Mouse (Mus musculus) limb, embryonic 15.5 days (tissue): ENCODE data around the gene Rab13. TPM values are rescaled to one million over a fixed set of nuclear protein-coding genes. Genes with fewer than 3 reads are reported as not detected.
A peak's percentile ranks its signal among the peaks of the same experiment; 100 is the strongest.
"Not testable (repeated sequence)": the region's sequence is repeated elsewhere in the genome, so short reads cannot be mapped to it uniquely, and the experiment has no call there.

Source experiments
- ATAC-seq: fragments of 200-750 bp; cut with Nextera tagmentation; 2 replicates; pipeline ENCODE4 v1.8.0; 2017; ENCODE audit warnings: low read depth, moderate TSS enrichment; ENCODE audit not compliant: insufficient number of reproducible peaks, low FRiP score, low TSS enrichment
- H3K27ac ChIP-seq: fragments of 300-500 bp; sonication (generic); 2 replicates; pipeline ENCODE4 v1.5.1; 2015; ENCODE audit warnings: moderate library complexity, mild to moderate bottlenecking, inconsistent platforms
- H3K27me3 ChIP-seq: fragments of 300-500 bp; sonication (generic); 2 replicates; pipeline ENCODE4 v1.6.1; 2015; ENCODE audit warnings: inconsistent platforms
- H3K36me3 ChIP-seq: fragments of 300-500 bp; sonication (generic); 2 replicates; pipeline ENCODE4 v1.6.1; 2015; ENCODE audit warnings: inconsistent platforms
- H3K4me1 ChIP-seq: fragments of 300-500 bp; sonication (generic); 2 replicates; pipeline ENCODE4 v1.6.1; 2015; ENCODE audit warnings: inconsistent platforms
- H3K4me2 ChIP-seq: fragments of 300-500 bp; sonication (generic); 2 replicates; pipeline ENCODE4 v1.6.1; 2015; ENCODE audit warnings: mild to moderate bottlenecking, inconsistent platforms
- H3K4me3 ChIP-seq: fragments of 300-500 bp; sonication (generic); 2 replicates; pipeline ENCODE4 v1.5.1; 2015; ENCODE audit warnings: mild to moderate bottlenecking, inconsistent platforms
- H3K9ac ChIP-seq: fragments of 300-500 bp; sonication (generic); 2 replicates; pipeline ENCODE4 v1.6.1; 2015; ENCODE audit warnings: inconsistent platforms
- H3K9me3 ChIP-seq: fragments of 300-500 bp; sonication (generic); 2 replicates; pipeline ENCODE4 v1.6.1; 2016; ENCODE audit warnings: inconsistent platforms
- WGBS: fragments of 180-500 bp; shearing (Covaris S2); methylation state at CpG from one replicate; pipeline ENCODE4 v1.1.7; 2015; 5-methylcytosine and 5-hydroxymethylcytosine counted together
- polyA plus RNA-seq: library from polyadenylated mRNA; unstranded; fragments of >200 nt; fragmentation: Nextera tagmentation; extraction: Ambion mirVana; gene quantifications from 2 replicates; pipeline ENCODE4 v1.2.1, GENCODE M21; 2015

The Rab13 gene
- polyA plus RNA-seq, 1 experiment from 2014 or later, result 37.5 TPM

DNA sequence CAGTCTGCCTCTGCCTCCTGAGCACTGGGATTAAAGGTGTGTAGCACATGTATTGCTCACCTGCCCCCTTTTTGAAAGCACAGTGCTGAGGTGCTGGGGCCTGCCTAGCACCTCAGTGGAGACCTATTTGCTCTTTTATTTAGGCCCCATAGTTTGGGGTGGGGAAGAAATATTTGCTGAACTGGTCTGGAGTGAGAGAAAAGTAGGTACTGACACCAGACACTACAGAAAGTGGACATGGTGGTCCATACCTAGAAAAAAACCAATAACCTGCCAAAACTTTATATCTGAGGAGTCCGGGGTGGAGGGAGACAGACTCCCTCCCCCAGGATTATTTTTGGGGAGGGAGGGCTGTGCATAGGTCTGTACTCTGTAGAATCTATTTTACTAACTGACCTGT lies 39.7 kb downstream of the Rab13 start:
- H3K4me2 ChIP-seq, ATAC-seq, H3K4me3 ChIP-seq, H3K27me3 ChIP-seq, H3K9ac ChIP-seq, H3K9me3 ChIP-seq, H3K27ac ChIP-seq: not testable (repeated sequence)
- Histone ChIP-seq H3K4me1 (peaks cover 24% of the 10 kb centered on the region), H3K36me3 (peaks cover 30% of the 10 kb centered on the region)
- WGBS, result 76% methylated on average over 1 of the region's 1 CpGs

DNA sequence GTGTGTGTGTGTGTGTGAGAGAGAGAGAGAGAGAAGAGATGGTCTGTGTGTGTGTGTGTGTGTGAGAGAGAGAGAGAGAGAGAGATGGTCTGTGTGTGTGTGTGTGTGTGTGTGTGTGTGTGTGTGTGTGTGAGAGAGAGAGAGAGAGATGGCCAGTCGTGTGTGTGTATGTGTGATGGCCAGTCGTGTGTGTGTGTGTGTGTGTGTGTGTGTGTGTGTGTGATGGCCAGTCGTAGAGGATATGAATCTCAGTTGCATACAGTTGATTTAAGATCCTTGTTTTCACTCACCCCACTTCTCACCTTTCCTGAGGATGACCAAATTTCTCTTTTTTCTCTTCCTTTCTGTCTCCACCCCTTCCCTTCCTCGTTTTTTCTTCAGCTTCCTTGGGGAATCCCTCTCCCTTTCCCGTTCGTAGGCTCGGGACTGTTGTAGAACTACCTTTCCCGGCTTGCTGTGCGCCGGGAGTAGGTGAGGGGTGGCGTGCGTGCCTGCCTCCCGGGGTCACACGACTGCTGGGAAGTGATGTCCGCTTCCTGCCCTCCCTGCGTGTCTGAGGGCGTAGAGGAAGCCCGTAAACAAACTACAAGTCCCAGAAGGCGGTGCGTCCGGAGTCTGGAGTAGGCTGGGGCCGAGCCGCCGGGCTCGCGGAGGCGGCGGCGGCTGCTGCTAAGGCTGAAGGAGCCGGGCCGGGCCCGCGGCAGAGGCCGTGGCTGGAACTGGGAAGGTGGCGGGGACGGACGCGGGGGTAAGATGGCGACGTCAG lies 40.3 kb downstream of the Rab13 start, which contains the start of gene Crtc2:
Gene Crtc2 (plus strand): TSS at position 511 of the 766 bp plus-strand sequence.
- Histone ChIP-seq H3K36me3 (peaks cover 36% of the 10 kb centered on the region), H3K27me3 (no peaks in the 10 kb centered on the region), H3K4me3 (peak within 1 kb of the TSS; percentile 90), H3K9ac (peak within 1 kb of the TSS; percentile 94), H3K4me2 (peak within 1 kb of the TSS; percentile 75), H3K9me3 (no peaks in the 10 kb centered on the region), H3K4me1 (peaks cover 21% of the 10 kb centered on the region), H3K27ac (peak within 1 kb of the TSS; percentile 89)
- 1% methylated on average over 40 of the region's 40 CpGs for WGBS
- ATAC-seq, result peak; percentile 97

DNA sequence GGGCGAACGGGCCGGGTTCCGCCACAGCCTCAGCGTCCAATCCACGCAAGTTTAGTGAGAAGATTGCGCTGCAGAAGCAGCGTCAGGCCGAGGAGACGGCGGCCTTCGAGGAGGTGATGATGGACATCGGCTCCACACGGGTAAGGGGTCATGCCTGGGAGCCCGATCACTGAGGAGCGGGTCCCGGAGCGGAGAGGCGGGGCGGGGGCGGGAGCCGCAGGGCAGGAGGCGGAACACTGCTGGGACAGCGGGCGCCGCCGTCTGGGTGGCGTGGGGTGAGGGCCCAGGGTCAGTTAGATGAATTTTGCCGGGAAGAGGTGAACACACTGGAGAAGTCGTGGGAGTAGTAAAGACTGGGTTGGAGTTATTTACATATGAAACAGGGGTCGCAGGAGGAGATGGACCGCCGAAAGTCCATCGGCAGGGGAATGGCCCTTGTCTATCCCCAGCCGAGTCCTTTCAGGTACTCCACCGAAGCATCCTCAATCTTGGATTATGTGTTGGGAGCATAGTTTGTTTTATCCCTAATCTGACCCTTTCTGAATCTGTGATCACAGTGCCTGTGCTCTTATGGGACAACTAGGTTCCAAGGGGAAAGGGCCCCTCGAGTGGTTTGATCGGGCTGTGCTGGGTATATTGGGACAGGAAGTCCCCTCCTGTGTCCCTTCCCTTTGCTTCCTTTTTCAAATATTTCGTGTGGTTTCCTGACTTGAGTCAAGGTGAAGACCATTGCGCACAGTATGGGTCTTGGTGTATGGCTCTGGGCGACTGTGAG lies 41.1 kb downstream of the Rab13 start:
- peak overlapping the region; percentile 89 for H3K27ac ChIP-seq
- no peaks in the 10 kb centered on the region for H3K27me3 ChIP-seq
- H3K9me3 ChIP-seq, result no peaks in the 10 kb centered on the region
- H3K4me2 ChIP-seq, result peak overlapping the region; percentile 75
- WGBS, result under 1% methylated on average over 41 of the region's 41 CpGs
- H3K36me3 ChIP-seq, result peaks cover 44% of the 10 kb centered on the region
- peak; percentile 49 for ATAC-seq
- H3K9ac ChIP-seq, result peak overlapping the region; percentile 94
- peak overlapping the region; percentile 90 for H3K4me3 ChIP-seq
- peaks cover 15% of the 10 kb centered on the region for H3K4me1 ChIP-seq

DNA sequence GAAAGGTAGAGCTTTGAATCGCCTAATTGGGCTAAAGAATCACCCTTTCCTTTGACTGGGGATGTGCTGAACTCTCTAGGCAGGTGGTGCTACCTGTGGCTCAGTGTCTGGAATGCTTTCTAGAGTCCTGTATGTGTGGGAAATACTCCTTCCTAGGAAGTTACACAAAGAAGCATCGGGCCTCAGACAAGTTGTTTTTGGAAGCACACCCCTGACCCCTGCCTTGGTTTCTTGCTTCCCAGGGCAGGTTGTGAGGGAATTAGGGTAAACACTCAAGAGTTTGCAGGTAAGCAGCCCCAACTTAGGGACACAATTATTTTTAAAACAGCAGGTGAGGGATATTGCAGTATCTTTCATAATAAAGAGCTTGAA lies 41.7 kb downstream of the Rab13 start:
- Histone ChIP-seq H3K36me3 (peaks cover 49% of the 10 kb centered on the region), H3K27ac (peak overlapping the region; percentile 89), H3K4me3 (peak overlapping the region; percentile 90), H3K27me3 (no peaks in the 10 kb centered on the region), H3K4me2 (peak overlapping the region; percentile 75), H3K9ac (peak overlapping the region; percentile 94), H3K4me1 (peaks cover 15% of the 10 kb centered on the region), H3K9me3 (no peaks in the 10 kb centered on the region)
- WGBS, result 24% methylated on average over 2 of the region's 2 CpGs
- ATAC-seq, result no peak

DNA sequence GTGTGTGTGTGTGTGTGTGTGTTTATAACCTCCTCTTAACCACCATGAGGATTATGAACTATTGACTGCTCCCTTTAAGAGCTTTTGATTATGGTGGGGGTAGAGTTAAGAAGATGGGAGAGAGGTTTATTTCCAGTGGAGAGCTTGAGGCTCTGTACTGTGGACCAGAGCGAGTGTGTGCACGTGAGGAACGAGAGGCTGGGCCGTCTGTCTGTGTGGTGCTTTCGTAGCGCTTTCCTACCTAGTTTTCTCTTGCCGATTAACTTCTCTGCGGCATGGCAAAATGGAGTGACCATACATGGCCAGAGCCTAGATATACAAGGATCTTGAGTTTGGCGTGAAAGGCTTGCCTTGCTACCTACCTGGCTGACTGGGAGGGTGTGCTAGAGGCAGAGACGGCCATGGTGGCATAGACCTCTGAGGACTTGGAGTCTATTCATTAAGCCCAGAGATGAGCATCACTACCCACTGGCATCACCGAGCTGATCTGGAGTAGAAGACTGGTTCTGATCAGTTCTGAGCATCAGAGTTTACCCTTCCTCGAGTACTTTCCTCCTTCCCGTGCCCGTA lies 42.4 kb downstream of the Rab13 start:
- Histone ChIP-seq H3K27me3 (no peaks in the 10 kb centered on the region), H3K4me1 (peaks cover 11% of the 10 kb centered on the region), H3K9ac (no peak overlapping the region), H3K4me2 (no peak overlapping the region), H3K36me3 (peaks cover 53% of the 10 kb centered on the region), H3K27ac (no peak overlapping the region), H3K4me3 (no peak overlapping the region), H3K9me3 (no peaks in the 10 kb centered on the region)
- ATAC-seq, result no peak
- 89% methylated on average over 14 of the region's 14 CpGs for WGBS

DNA sequence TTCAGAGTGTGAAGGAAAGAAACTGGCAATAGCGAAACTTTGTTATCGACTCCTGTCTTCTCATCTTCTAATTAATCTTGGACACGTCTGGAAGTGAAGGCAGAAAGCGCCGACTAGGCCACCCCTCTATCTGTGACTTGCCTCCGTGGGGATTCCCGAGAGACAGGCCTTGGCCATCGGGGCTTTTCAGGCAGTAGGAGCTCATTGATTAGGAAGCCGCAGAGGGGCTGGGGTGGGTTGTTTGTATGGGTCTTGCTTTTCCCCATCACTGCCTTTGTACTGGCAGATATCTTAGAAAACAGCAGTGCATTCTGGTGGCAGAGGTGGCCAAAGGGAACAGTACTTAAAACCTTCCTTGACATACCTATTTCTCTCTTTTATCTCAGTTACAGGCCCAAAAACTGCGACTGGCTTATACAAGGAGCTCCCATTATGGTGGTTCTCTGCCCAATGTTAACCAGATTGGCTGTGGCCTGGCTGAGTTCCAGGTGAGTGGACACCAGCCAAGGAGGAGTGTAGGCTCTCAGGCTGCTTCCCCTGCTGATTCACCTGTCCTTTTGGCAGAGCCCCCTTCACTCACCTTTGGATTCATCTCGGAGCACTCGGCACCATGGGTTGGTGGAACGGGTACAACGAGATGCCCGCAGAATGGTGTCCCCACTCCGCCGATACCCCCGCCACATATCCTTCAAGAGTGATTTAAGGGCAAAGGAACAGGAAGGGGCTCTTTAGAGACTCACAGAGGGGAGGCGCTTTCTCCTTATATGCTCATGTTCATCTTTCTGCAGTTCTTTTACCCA lies 43.4 kb downstream of the Rab13 start:
- Histone ChIP-seq H3K36me3 (peaks cover 55% of the 10 kb centered on the region), H3K27me3 (no peaks in the 10 kb centered on the region), H3K4me3 (no peak overlapping the region), H3K27ac (no peak overlapping the region), H3K4me2 (no peak overlapping the region), H3K4me1 (peaks cover 11% of the 10 kb centered on the region), H3K9ac (no peak overlapping the region), H3K9me3 (no peaks in the 10 kb centered on the region)
- ATAC-seq, result no peak
- 90% methylated on average over 19 of the region's 19 CpGs for WGBS

DNA sequence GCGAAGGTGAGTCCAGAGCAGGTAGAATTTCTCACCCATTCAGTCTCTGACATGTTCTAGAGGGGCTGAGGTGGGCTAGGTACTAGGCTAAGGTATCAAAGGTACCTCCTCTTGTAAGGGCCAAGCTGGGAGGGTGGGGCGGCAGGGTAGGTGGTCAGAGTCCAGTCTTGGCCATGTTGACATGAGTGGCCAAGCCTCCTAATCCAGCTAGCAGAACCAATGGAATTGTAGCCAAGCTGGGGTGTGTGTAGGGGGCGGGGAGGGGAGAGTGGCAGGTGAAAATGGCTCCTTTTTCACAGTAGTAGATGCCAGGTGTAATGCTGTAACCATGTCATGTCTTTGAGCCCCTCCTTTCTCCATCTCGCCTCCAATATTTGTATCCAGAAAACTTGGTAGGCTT lies 45.0 kb downstream of the Rab13 start:
- Histone ChIP-seq H3K4me3 (no peak overlapping the region), H3K36me3 (peaks cover 70% of the 10 kb centered on the region), H3K9ac (no peak overlapping the region), H3K9me3 (no peaks in the 10 kb centered on the region), H3K27ac (no peak overlapping the region), H3K4me1 (peaks cover 11% of the 10 kb centered on the region), H3K4me2 (no peak overlapping the region), H3K27me3 (no peaks in the 10 kb centered on the region)
- whole genome bisulfite sequencing, result 93% methylated on average over 4 of the region's 4 CpGs
- no peak for ATAC-seq

DNA sequence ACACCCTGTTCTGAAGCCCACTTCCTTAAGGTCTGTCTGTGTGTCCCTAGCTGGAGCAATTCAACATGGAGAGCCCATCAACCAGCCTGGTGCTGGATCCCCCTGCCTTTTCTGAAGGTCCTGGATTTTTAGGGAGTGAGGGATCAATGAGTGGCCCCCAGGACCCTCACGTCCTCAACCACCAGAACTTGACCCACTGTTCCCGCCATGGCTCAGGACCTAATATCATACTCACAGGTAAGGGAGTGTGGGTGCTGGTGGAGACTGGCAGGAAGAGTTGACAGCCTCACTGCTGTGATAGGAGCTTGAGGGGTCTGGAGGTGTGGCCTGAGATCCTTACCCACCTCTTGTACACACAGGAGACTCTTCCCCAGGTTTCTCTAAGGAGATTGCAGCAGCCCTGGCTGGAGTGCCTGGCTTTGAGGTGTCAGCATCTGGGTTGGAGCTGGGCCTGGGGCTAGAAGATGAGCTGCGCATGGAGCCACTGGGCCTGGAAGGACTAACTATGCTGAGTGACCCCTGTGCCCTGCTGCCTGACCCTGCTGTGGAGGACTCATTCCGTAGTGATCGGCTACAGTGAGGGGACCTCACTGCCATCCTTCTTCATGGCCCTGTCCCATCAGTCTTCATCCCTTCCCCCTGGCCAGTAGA lies 49.8 kb downstream of the Rab13 start:
- Histone ChIP-seq H3K27me3 (no peaks in the 10 kb centered on the region), H3K4me3 (no peak overlapping the region), H3K36me3 (peaks cover 71% of the 10 kb centered on the region), H3K4me2 (no peak overlapping the region), H3K4me1 (peaks cover 16% of the 10 kb centered on the region), H3K9ac (no peak overlapping the region), H3K9me3 (no peaks in the 10 kb centered on the region), H3K27ac (no peak overlapping the region)
- WGBS, result 93% methylated on average over 5 of the region's 5 CpGs
- ATAC-seq, result no peak

DNA sequence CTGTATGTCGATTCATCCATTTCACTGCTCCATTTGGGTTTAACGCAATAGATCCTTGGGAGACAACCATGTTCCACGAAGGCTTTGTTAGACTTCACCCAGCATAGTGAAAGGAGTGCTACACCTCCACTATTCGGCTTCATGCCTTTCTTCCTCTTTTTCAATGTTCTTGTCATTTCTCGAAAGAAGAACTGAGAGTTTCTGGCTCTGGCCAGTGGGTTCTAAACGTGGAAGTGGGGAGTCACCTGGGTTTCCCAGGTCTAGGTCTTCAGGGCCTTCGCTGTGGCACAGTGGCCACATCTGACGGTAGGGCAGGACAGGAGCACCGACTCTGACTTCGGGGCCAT lies 51.2 kb downstream of the Rab13 start:
- Histone ChIP-seq H3K9ac (peak overlapping the region; percentile 76; the same call in 1 of the 2 replicates), H3K4me3 (peak overlapping the region; percentile 80), H3K9me3 (no peaks in the 10 kb centered on the region), H3K4me2 (peak overlapping the region; percentile 73), H3K4me1 (peaks cover 16% of the 10 kb centered on the region), H3K36me3 (peaks cover 63% of the 10 kb centered on the region), H3K27ac (peak overlapping the region; percentile 96), H3K27me3 (no peaks in the 10 kb centered on the region)
- 33% methylated on average over 10 of the region's 10 CpGs for WGBS
- no peak for ATAC-seq

DNA sequence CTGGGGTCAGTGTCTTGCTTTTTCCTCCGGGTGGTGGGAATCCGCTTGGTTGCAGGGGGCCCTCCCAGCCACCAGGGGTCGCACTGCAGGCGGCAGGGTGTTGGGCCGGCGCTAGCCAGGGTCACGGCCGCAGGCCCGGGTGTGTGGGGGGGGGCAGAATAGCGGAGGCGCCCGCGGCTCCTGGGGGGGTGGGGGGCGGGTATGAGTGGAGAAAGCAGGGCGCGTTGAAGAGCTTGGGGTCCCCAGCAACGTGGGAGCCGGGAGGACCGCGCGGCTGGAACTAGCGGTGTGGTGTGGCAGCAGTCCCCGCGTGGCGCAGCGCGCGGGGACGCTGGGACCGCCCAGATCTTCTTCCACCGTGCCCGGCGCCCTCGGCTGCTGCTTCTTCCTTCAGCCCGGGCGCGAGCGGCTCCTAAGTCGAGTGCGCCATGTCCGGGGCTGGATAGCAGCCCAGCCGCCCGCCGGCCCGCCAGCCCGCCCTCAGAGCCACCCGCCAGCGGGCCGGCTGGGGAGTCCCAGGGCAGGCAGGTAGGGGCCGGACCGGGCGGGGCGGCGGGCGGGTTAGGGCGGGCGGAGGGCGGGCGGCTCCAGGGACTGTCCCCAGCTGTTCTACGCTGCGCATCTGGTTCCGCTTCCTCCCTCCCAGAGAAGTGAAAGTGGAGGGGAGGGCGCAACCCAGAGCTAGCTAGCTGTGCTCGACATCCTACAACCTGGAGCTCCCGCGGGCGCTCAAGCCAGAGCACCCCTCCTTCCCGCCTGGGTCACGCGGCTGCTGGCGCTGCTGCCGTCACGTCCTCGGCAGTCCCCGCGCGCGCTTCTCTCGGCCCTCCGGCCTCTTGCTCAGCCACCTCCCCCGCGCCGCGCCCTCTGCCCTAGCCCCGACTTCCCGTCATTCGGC lies 51.8 kb downstream of the Rab13 start, which contains the start of gene Dennd4b:
Gene Dennd4b (plus strand): TSS at position 152 of the 898 bp plus-strand sequence.
- Histone ChIP-seq H3K4me3 (peak within 1 kb of the TSS; percentile 80), H3K36me3 (peaks cover 60% of the 10 kb centered on the region), H3K9me3 (no peaks in the 10 kb centered on the region), H3K9ac (peak within 1 kb of the TSS; percentile 76), H3K27me3 (no peaks in the 10 kb centered on the region), H3K4me1 (peaks cover 16% of the 10 kb centered on the region), H3K27ac (peak within 1 kb of the TSS; percentile 96), H3K4me2 (peak within 1 kb of the TSS; percentile 73)
- under 1% methylated on average over 83 of the region's 87 CpGs for WGBS
- ATAC-seq, result peak; percentile 87
